Mouse (Mus musculus) liver, embryonic 14.5 days (tissue): ENCODE measurements around the gene Gm867.

Experiments
- CTCF ChIP-seq: IDR thresholded peaks from 2 replicates; pipeline ENCODE4 v1.5.1; 2016; ENCODE audit warnings: antibody characterized with exemption, low read depth, control low read depth
- EP300 ChIP-seq: IDR thresholded peaks from 2 replicates; pipeline ENCODE4 v1.6.1; 2016; ENCODE audit warnings: antibody characterized with exemption, low read depth

DNA sequence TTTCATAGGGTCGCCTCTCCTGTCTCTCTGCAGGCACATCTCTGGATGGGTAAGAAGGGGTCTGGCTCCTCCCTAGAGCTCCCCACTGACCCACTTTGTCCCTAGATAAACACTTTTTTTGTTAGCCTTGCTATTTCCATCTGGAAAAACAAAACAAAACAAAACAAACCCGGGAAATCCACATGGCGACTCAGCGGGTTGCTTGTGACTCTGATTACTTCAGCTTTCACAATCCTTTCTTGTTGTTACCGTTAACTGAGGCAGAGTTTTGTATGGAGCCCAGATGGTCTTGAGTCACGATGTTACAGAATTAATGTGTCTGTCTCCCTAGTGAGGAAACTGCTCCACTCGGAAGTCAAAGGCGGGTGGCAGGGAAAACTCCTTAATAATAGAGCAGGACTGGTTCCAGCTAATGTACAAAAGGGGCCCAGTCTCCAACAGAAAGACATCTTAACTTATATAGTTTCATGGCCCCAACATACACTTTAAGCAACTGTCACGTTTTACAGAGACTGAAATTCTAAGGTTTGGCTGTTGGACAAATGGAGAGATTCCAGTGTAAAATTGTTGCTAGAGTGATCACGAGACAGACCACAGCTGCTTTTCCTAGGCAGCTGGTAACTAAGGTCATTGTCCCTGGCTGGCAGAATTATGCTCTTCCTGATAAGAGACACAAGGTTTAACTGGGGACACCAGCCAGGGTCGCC lies 3.7 kb upstream of the Gm867 start:
- TF ChIP-seq CTCF (no peak), EP300 (no peak)
